Mouse (Mus musculus) midbrain, embryonic 14.5 days (tissue): ENCODE results near the gene Stn1. TPM values are rescaled to one million over a fixed set of nuclear protein-coding genes. Genes with fewer than 3 reads are reported as not detected.

Experiments
- ATAC-seq: fragments of 200-750 bp; cut with Nextera tagmentation; 2 replicates; pipeline ENCODE4 v1.8.0; 2017; ENCODE audit warnings: moderate number of reproducible peaks, moderate library complexity; ENCODE audit not compliant: low FRiP score, low TSS enrichment
- DNase-seq: peaks from one replicate; pipeline ENCODE4 v3.0.0-alpha.2; 2015
- H3K27ac ChIP-seq: fragments of 300-500 bp; sonication (generic); replicated peaks from 2 replicates; pipeline ENCODE4 v1.5.1; 2014; ENCODE audit warnings: mild to moderate bottlenecking, low read depth, low read length, moderate library complexity
- H3K27me3 ChIP-seq: fragments of 300-500 bp; sonication (generic); 2 replicates; pipeline ENCODE4 v1.6.1; 2014; ENCODE audit warnings: low read length, control low read depth, mixed read lengths; ENCODE audit not compliant: control insufficient read depth, insufficient read depth
- H3K36me3 ChIP-seq: fragments of 300-500 bp; sonication (generic); 2 replicates; pipeline ENCODE4 v1.6.1; 2014; ENCODE audit warnings: low read length, control low read depth; ENCODE audit not compliant: control insufficient read depth, insufficient read depth
- H3K4me1 ChIP-seq: fragments of 300-500 bp; sonication (generic); 2 replicates; pipeline ENCODE4 v1.6.1; 2014; ENCODE audit warnings: mild to moderate bottlenecking, antibody characterized with exemption, low read length, control low read depth; ENCODE audit not compliant: control insufficient read depth, insufficient read depth
- H3K4me2 ChIP-seq: fragments of 300-500 bp; sonication (generic); 2 replicates; pipeline ENCODE4 v1.6.1; 2014; ENCODE audit warnings: mild to moderate bottlenecking, low read length, moderate library complexity
- H3K4me3 ChIP-seq: fragments of 300-500 bp; sonication (generic); replicated peaks from 2 replicates; pipeline ENCODE4 v1.5.1; 2014; ENCODE audit warnings: low read depth, low read length
- H3K9ac ChIP-seq: fragments of 300-500 bp; sonication (generic); replicated peaks from 2 replicates; pipeline ENCODE4 v1.6.1; 2014; ENCODE audit warnings: mild to moderate bottlenecking, low read length, moderate library complexity
- H3K9me3 ChIP-seq: fragments of 300-500 bp; sonication (generic); 2 replicates; pipeline ENCODE4 v1.6.1; 2016; ENCODE audit warnings: low read length, control low read depth, mixed read lengths; ENCODE audit not compliant: control insufficient read depth
- WGBS: fragments of 180-500 bp; shearing (Covaris S2); extraction: QIAGEN DNeasy Blood & Tissue Kit; methylation state at CpG from one replicate; pipeline ENCODE4 v1.1.7; 2014; 5-methylcytosine and 5-hydroxymethylcytosine counted together
- polyA plus RNA-seq: library from polyadenylated mRNA; unstranded; fragments of >200 nt; fragmentation: Nextera tagmentation; extraction: Ambion mirVana; gene quantifications from 2 replicates; pipeline ENCODE4 v1.2.1, GENCODE M21; 2014

Stn1 gene
- polyA plus RNA-seq, 1 experiment from 2014 or later, result 30.4 TPM

- H3K9me3 ChIP-seq, result no peaks in the 10 kb centered on the region
- peaks cover 16% of the 10 kb centered on the region; the same call in 1 of the 2 replicates for H3K4me1 ChIP-seq
- no peak overlapping the region for H3K27ac ChIP-seq
- H3K36me3 ChIP-seq, result no peaks in the 10 kb centered on the region
- WGBS, result 69% methylated on average over 19 of the region's 19 CpGs
- no peaks in the 10 kb centered on the region for H3K27me3 ChIP-seq
- ATAC-seq (no peak), DNase-seq (peak; percentile 50)
- H3K4me2 ChIP-seq, result no peak overlapping the region
- no peak overlapping the region for H3K9ac ChIP-seq
- no peak overlapping the region for H3K4me3 ChIP-seq
Observed at GRCm38 (mm10) chr19:47460120-47460960, 77.0 kb downstream of the Stn1 start.

- Histone ChIP-seq H3K4me2 (no peak overlapping the region), H3K9ac (no peak overlapping the region), H3K27ac (no peak overlapping the region), H3K4me1 (peaks cover 13% of the 10 kb centered on the region; the same call in 1 of the 2 replicates), H3K4me3 (no peak overlapping the region), H3K36me3 (no peaks in the 10 kb centered on the region), H3K27me3 (no peaks in the 10 kb centered on the region), H3K9me3 (no peaks in the 10 kb centered on the region)
- ATAC-seq, result no peak
- DNase-seq, result no peak
- 93% methylated on average over 5 of the region's 5 CpGs for WGBS
Observed at GRCm38 (mm10) chr19:47459214-47459613, 78.1 kb downstream of the Stn1 start.

- ATAC-seq (no peak), DNase-seq (no peak)
- H3K27me3 ChIP-seq, result no peaks in the 10 kb centered on the region
Observed at GRCm38 (mm10) chr19:47458504-47459161, 78.7 kb downstream of the Stn1 start.

GRCm38 (mm10) chr19:47457711-47458503 lies 79.4 kb downstream of the Stn1 start:
- ATAC-seq (no peak), DNase-seq (no peak)
- Histone ChIP-seq H3K4me3 (no peak overlapping the region), H3K27ac (no peak overlapping the region), H3K9me3 (no peaks in the 10 kb centered on the region), H3K4me2 (no peak overlapping the region), H3K9ac (no peak overlapping the region), H3K27me3 (no peaks in the 10 kb centered on the region), H3K4me1 (peaks cover 3% of the 10 kb centered on the region; the same call in 1 of the 2 replicates), H3K36me3 (no peaks in the 10 kb centered on the region)
- WGBS, result 72% methylated on average over 13 of the region's 13 CpGs

More at GRCm38 (mm10) chr19:47458504-47459161, 78.7 kb downstream of the Stn1 start:
- H3K4me1 ChIP-seq, result peaks cover 10% of the 10 kb centered on the region; the same call in 1 of the 2 replicates
- no peak overlapping the region for H3K9ac ChIP-seq
- no peak overlapping the region for H3K27ac ChIP-seq
- WGBS, result 74% methylated on average over 17 of the region's 17 CpGs
- no peak overlapping the region for H3K4me2 ChIP-seq
- H3K4me3 ChIP-seq, result no peak overlapping the region
- H3K9me3 ChIP-seq, result no peaks in the 10 kb centered on the region
- no peaks in the 10 kb centered on the region for H3K36me3 ChIP-seq

- ATAC-seq (no peak), DNase-seq (no peak)
- no peak overlapping the region for H3K27ac ChIP-seq
- H3K9me3 ChIP-seq, result no peaks in the 10 kb centered on the region
- 63% methylated on average over 6 of the region's 6 CpGs for WGBS
- no peaks in the 10 kb centered on the region for H3K27me3 ChIP-seq
- no peak overlapping the region for H3K4me2 ChIP-seq
- no peak overlapping the region for H3K9ac ChIP-seq
- H3K4me1 ChIP-seq, result 0 out of 2 replicates have a peak, but pooled peaks cover 2% of the 10 kb centered on the region
- H3K36me3 ChIP-seq, result no peaks in the 10 kb centered on the region
- no peak overlapping the region for H3K4me3 ChIP-seq
Observed at GRCm38 (mm10) chr19:47456021-47456420, 81.3 kb downstream of the Stn1 start.

- no peak overlapping the region for H3K4me3 ChIP-seq
- no peak overlapping the region for H3K27ac ChIP-seq
Observed at GRCm38 (mm10) chr19:47455001-47455755, 82.1 kb downstream of the Stn1 start.

GRCm38 (mm10) chr19:47454167-47455000 lies 82.9 kb downstream of the Stn1 start:
- Histone ChIP-seq H3K36me3 (no peaks in the 10 kb centered on the region), H3K4me3 (no peak overlapping the region), H3K9me3 (no peaks in the 10 kb centered on the region), H3K4me2 (no peak overlapping the region), H3K27ac (no peak overlapping the region), H3K27me3 (no peaks in the 10 kb centered on the region), H3K4me1 (0 out of 2 replicates have a peak, but pooled peaks cover 4% of the 10 kb centered on the region), H3K9ac (no peak overlapping the region; the same call in 1 of the 2 replicates)
- peak; percentile 30 for DNase-seq
- no peak for ATAC-seq
- WGBS, result 65% methylated on average over 11 of the region's 11 CpGs

More at GRCm38 (mm10) chr19:47455001-47455755, 82.1 kb downstream of the Stn1 start:
- Histone ChIP-seq H3K27me3 (no peaks in the 10 kb centered on the region), H3K4me2 (no peak overlapping the region), H3K9ac (no peak overlapping the region), H3K9me3 (no peaks in the 10 kb centered on the region), H3K4me1 (0 out of 2 replicates have a peak, but pooled peaks cover 4% of the 10 kb centered on the region), H3K36me3 (no peaks in the 10 kb centered on the region)
- ATAC-seq, result no peak
- no peak for DNase-seq
- WGBS, result 88% methylated on average over 15 of the region's 15 CpGs
